Mouse (Mus musculus) thymus, postnatal 4 days (tissue): ENCODE data around the gene Gsg1l.

Experiments used
- DNase-seq: peaks from one replicate; pipeline ENCODE4 v3.0.0; 2021

Gsg1l gene

GRCm38 (mm10) chr7:126082286-126082741, at the start of gene Gsg1l:
Gsg1l (minus strand) TSS chr7:126082411.
- peak; percentile 63 for DNase-seq

DNA sequence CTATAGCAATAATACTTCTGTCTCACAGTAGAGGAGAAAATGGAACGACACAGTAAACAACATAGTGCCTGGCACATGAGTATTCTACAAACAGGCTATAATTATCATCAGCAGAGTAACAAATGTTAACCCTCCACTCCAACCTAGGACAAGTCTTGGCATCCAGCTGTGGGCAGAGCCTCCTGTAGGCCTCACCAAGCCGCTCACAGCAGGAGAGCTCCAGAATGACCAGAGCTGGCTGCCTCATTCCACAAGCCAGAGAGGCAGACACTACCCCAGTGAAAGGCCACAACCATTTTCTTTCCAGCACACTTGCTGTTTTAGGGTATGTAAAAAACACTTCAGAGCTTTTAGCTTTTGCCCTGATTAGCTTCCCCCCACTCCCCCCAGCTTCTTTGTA, 45.5 kb upstream of the Gsg1l start:
- DNase-seq = no peak

DNA sequence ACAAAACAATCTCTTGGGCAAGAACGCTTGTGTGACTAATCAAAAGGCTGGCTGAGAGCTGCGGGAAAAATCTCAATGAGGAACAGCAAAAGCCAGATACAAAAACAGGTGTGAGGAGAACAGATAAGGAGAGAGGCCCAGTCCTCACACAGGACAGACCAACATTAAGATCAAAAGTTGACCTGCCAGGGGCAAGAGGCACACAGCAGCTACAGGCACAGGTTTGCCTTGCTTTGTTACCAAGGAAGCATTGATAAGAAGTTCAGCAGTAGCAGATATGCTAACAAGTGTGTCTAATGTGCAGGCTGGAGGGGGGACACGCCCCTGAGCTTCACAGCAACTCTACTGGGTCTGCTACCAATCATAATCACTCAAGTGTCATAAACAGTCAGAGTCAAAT, 44.3 kb upstream of the Gsg1l start:
- no peak for DNase-seq

- DNase-seq = no peak
Observed at GRCm38 (mm10) chr7:126121533-126121932, 39.3 kb upstream of the Gsg1l start.

DNA sequence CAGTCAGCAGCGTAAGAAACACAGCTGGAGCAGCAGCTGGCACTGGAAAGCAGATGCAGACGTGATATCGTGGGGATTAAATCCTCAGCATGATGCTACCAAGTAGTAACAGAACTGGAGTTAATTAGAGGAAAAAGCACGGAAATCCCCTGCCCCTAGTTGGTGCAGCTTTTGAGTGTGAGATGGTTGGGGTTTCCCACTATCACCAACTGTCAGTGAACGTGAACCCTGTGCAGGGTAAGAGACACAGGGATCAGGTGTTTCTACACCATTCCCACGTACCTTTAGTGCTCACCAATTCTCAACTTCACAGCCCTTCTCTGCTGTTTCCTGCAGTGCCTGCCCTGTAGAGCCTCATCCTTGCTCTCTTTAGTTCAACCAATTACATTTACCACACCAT, 37.6 kb upstream of the Gsg1l start:
- DNase-seq = no peak

DNA sequence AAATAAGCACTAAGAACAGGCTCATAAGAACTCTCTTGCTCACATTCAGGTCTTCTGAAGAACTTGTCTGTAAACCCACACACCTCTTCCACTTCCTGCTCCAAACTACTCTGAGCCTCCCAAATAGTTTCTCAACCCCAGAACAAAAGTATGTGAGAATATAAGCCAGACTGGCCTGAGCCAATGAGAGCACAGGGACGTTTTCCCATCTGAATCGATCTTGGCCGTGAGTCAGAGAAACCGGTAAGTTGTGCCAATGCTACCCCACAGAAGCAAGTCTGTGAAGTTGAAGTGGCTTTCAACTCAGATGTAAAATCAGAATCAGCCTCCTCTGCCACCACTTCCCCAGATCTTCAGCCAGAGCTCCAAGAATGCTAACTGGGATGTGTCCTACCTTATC, 31.1 kb upstream of the Gsg1l start:
- DNase-seq = no peak

DNA sequence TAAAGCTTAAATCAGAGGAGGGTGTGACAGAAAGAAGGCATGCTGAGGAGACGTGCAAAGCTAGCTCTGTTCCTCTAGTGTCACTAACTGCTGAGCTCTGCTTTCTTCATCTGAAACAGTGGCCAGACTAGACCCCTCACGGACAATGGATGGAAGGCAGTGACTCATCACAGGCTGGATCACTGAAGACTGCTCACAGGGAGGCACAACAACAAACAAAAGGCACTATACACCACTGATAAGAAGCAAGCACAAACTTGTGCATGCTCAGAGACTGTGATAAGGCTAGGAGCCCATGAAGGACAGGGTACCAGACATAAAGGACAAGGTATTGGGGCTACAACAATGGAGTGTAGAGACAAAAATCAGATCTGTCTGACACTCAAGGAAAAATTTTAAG, 29.0 kb upstream of the Gsg1l start:
- DNase-seq = no peak

DNA sequence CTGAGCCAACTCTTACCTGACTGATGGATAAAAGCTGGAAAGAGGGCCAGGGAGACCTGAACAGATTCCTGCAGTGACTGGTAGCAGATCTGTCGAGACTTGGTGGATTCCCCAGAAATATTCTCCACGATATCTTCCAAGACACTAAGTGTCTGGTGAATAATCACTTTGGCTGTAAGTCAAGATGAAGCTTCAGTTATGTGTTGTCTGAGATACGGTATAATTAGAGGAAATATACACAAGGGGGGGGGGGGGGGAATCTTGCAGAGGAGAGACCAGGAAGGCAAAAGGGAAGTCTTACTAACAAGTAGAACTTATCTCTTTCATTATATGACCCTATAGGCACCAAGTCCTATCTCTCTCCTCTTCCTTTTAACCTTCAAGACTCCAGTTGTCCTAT, 27.7 kb upstream of the Gsg1l start:
- no peak for DNase-seq

GRCm38 (mm10) chr7:126100440-126100839, 18.2 kb upstream of the Gsg1l start:
- no peak for DNase-seq

GRCm38 (mm10) chr7:126099835-126100234, 17.6 kb upstream of the Gsg1l start:
- no peak for DNase-seq

DNA sequence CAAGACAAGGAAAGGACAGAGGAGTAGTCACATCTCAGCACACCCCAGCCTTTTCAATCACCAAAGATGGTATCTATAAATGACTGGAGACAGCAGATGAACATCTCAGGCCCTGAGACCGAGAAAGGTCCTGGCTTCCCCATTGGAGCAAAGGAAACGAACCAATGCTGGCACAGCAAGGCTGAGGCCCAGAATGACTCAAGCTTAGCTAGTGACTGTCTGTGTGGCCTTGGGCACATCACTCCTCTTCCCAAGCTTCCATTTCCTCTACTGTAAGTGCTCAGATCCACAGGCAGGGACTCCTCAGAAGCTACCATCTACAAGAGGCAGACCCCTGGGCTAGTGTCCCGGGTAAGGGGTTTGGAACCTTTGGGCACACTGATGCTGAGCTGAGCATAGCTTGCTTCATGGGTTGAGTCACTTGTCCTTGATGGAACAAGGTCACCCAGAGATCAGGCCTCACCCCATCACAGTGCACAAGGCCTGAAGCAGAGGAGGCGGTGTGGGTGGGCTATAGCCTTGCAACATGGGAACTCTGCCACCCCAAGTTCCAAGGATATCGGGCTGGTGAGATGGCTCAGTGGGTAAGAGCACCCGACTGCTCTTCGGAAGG, 17.1 kb upstream of the Gsg1l start:
- no peak for DNase-seq

DNA sequence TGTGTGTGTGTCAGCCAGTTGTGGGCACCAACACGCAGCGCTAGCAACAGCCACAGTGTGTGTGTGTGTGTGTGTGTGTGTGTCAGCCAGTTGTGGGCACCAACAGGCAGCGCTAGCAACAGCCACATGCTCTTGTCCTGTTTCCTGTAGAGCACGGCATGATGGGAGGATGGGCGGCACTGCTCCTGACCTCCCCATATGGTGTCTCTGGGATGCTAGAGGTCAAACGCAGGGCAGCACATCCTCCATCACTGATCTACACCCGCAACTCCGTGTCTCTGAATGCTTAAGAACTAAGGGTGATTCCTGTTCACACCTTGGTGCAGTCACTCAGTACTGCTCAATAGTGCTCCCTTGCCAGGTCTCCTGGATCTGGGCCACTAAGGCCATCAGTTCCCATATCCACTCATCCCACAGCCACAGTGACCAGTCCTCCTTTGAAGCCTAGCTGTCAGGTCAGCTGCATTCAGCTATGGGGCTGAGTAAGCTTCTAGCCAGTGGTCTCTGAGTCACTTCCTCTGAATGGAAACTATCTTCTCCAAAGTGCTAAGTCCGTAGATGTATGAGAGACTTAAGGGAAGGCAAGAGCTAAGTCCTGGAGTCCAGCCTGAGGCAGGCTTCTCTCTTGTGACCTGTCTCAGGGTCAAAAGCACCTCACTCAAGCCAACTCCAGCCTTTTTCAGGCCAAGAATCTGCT, 15.2 kb upstream of the Gsg1l start:
- DNase-seq = no peak

- DNase-seq = no peak
Observed at GRCm38 (mm10) chr7:126096596-126096995, 14.4 kb upstream of the Gsg1l start.

GRCm38 (mm10) chr7:126094738-126095137, 12.5 kb upstream of the Gsg1l start:
- no peak for DNase-seq

DNA sequence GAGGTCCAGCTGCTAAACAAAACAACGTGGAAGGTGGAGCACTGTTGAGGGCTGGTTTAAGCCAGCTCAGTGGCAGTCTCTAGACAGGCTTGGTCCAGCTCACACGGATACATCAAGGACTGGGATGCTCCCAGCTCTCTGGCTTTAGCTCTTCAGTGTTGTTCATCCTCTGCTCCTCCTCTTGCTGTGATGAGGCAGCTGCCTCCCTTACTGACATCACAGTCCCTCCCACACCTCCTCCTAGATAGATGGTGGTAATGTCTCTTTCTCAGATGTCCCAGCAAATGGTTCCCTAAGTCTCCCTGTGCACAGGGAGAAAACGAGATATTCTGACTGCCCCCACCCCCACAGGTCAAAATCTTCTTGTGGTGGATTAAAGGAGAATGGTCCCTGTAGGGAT, 11.0 kb upstream of the Gsg1l start:
- no peak for DNase-seq

DNA sequence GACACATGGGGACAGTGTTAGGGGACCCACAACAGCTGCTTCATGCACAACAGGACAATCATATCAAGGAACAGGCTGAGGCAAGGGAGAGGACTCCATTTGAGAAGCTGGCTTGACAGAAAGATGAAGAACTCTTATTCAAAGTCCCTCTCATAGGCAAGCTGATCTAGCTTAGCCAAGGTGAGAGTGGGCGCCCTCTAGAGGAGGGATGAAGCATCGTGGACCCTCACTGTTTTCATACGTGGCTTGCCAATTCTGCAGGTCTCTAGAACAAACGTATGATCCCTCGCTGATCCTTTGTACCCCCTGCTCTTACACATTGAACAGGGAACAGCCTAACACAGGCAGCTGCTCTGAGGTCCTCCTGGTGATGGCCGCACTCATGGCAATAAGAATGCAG, 7.6 kb upstream of the Gsg1l start:
- peak; percentile 72 for DNase-seq

DNA sequence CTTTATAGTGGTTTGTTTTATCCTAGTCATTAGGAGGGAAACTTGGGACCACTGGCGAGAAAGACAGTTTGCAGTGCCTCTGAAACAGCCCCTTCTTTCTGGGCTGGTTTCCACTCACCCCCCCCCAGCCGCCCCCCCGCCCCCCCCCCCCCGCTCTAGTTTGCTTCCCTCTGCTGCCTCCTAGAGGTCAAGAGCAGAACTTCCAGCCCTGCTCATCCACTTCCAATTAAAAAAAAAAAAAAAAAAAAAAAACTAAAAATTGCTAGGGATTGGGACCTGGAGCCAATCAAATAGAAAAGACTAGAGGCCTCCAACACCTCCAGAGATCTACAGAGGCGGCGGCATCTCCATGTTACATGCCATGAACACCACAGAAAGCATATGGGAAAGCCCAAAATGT, 5.9 kb upstream of the Gsg1l start:
- peak; percentile 52 for DNase-seq

GRCm38 (mm10) chr7:126087602-126088001, 5.4 kb upstream of the Gsg1l start:
- DNase-seq = peak; percentile 47

DNA sequence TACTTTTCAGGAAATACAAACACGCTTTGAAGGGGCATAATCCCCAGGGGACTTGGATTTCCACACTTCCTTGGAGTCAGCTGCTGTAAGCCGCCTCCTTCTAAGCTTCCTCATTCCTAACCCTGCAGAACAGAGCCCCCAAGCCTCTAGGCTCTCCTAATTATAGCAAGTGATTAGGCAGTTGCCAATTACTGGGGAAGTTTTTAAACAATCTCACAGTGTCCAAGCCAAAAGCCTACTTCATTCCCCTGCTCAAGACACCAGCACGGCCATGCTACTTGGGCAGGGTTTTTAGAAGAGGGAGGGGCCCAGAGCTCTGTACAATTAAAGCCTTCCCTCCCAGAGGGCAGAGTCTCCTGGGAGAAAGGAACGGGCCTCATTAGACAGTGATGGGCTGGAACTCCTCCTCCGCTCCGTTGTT, 4.1 kb upstream of the Gsg1l start:
- no peak for DNase-seq

DNA sequence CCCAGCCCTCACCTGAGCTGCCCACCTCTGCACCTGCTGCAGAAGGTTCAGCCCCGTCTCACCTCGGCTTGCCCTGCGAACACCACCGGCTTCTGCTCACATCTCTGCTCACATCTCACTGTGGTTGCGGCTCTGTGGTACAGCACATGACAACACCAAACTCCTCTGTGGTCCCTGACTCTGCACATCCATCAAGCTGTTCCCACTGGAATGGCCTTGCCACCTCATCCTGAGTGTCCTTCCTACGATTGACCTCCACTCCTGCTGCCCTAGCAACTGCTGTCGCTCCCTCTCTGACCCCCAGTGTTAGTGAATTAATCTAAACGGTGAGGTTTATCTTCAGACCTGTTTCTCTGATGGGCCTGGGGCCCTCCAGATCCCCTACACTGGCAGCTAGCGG, 2.9 kb upstream of the Gsg1l start:
- DNase-seq = no peak

- DNase-seq = no peak
Observed at GRCm38 (mm10) chr7:126083980-126084348, 1.8 kb upstream of the Gsg1l start.

DNA sequence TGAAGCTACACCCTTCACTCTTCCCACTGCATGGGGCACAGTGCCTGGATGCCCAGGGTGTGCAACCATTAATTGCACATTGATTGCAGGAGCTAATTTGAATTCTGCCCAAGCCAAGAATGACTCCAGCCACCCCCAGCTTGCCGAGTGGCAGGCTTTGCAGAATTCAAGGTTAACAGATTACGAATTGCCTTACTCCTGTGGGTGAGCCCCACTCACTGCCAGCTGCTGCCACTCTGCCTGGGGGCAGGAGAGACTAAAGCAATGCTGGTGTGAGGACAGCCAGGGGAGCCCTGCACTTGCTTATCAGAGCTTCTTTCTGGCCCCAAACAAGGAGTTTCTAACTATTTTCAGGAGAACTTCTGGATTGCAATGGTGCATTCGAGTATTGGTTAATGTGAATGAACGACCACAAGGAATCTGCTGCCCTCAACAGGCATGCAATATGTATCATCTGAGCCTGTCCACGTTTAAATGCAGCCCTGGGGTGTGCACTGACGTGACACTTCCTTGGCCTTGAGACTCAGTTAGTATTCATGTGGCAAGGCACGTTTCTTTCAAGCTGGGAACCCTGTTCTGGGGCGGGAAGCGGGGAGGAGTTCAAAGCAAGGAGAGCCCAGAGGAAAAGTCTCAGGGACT, 1.2 kb upstream of the Gsg1l start:
- DNase-seq = no peak

DNA sequence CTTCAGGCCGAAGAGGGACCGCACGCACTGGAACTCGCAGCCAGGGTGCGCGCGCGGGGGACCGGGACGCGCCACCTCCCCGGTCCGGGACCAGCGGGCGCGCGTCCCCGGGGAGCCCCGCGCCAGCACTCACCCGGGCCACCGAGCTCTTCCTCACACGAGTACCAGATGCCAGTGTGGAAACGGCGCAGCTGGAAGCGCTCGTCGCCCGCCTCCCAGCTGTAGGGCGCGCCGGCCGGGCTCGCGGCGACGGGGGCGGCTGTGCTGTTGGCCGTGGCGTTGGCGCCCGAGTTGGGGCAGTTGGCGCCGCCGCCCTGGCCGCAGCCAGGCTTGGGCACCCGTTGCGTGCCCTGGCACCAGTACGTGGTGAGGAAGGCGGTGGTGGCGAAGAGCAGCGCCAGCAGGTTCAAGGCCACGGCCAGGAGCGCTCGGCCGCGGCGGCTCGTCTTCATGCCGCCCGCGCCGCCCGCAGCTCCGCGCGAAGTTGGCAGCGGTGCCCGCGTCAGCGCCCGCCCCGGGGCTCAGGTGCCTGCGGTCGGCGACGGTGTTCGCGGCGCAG, 405 bp downstream of the Gsg1l start:
- peak; percentile 21 for DNase-seq
